Mouse (Mus musculus): Measurements from ENCODE around the gene Slc4a1. TPM values are rescaled to one million over a fixed set of nuclear protein-coding genes. Genes with fewer than 3 reads are reported as not detected.

Slc4a1 gene
- polyA plus RNA-seq, 1 experiment = not detected

- Histone ChIP-seq H3K27ac (ENCODE audit: insufficient read depth, low read length) (no peak overlapping the region), H3K4me3 (ENCODE audit: insufficient read depth, low read length) (no peak overlapping the region), H3K4me1 (ENCODE audit: control insufficient read depth, insufficient read depth, low read length) (no peaks in the 10 kb centered on the region)
- TF ChIP-seq POLR2A (IDR thresholded peaks at IDR 0.05; ENCODE audit: low read depth, low read length) = no peak
- TF ChIP-seq CTCF (IDR thresholded peaks at IDR 0.05; ENCODE audit: borderline replicate concordance, insufficient read depth, low read length) = no peak
Observed at GRCm38 (mm10) chr11:102333061-102333460, 32.9 kb downstream of the Slc4a1 start.

GRCm38 (mm10) chr11:102331806-102332205, 34.2 kb downstream of the Slc4a1 start:
- no peak overlapping the region for H3K27ac ChIP-seq (ENCODE audit: insufficient read depth, low read length)
- no peaks in the 10 kb centered on the region; the same call in 1 of the 2 replicates for H3K4me1 ChIP-seq (ENCODE audit: control insufficient read depth, insufficient read depth, low read length)
- no peak for TF ChIP-seq POLR2A (IDR thresholded peaks at IDR 0.05; ENCODE audit: low read depth, low read length)
- TF ChIP-seq CTCF (IDR thresholded peaks at IDR 0.05; ENCODE audit: borderline replicate concordance, insufficient read depth, low read length) = no peak
- no peak overlapping the region for H3K4me3 ChIP-seq (ENCODE audit: insufficient read depth, low read length)

- Histone ChIP-seq H3K4me3 (ENCODE audit: insufficient read depth, low read length) (no peak overlapping the region), H3K4me1 (ENCODE audit: control insufficient read depth, insufficient read depth, low read length) (no peaks in the 10 kb centered on the region; the same call in 1 of the 2 replicates), H3K27ac (ENCODE audit: insufficient read depth, low read length) (no peak overlapping the region)
- no peak for TF ChIP-seq CTCF (IDR thresholded peaks at IDR 0.05; ENCODE audit: borderline replicate concordance, insufficient read depth, low read length)
- TF ChIP-seq POLR2A (IDR thresholded peaks at IDR 0.05; ENCODE audit: low read depth, low read length) = no peak
Observed at GRCm38 (mm10) chr11:102330039-102330438, 36.0 kb downstream of the Slc4a1 start.

GRCm38 (mm10) chr11:102329518-102329917, 36.5 kb downstream of the Slc4a1 start:
- Histone ChIP-seq H3K4me1 (ENCODE audit: control insufficient read depth, insufficient read depth, low read length) (no peaks in the 10 kb centered on the region; the same call in 1 of the 2 replicates), H3K4me3 (ENCODE audit: insufficient read depth, low read length) (no peak overlapping the region), H3K27ac (ENCODE audit: insufficient read depth, low read length) (no peak overlapping the region)
- no peak for TF ChIP-seq POLR2A (IDR thresholded peaks at IDR 0.05; ENCODE audit: low read depth, low read length)

GRCm38 (mm10) chr11:102327839-102328238, 38.2 kb downstream of the Slc4a1 start:
- TF ChIP-seq POLR2A (IDR thresholded peaks at IDR 0.05; ENCODE audit: low read depth, low read length) (no peak), CTCF (IDR thresholded peaks at IDR 0.05; ENCODE audit: borderline replicate concordance, insufficient read depth, low read length) (no peak)
- Histone ChIP-seq H3K4me1 (ENCODE audit: control insufficient read depth, insufficient read depth, low read length) (no peaks in the 10 kb centered on the region; the same call in 1 of the 2 replicates), H3K27ac (ENCODE audit: insufficient read depth, low read length) (no peak overlapping the region), H3K4me3 (ENCODE audit: insufficient read depth, low read length) (no peak overlapping the region)

- no peak overlapping the region for H3K27ac ChIP-seq (ENCODE audit: insufficient read depth, low read length)
- H3K4me3 ChIP-seq (ENCODE audit: insufficient read depth, low read length) = no peak overlapping the region
- no peak for TF ChIP-seq CTCF (IDR thresholded peaks at IDR 0.05; ENCODE audit: borderline replicate concordance, insufficient read depth, low read length)
- no peak for TF ChIP-seq POLR2A (IDR thresholded peaks at IDR 0.05; ENCODE audit: low read depth, low read length)
- no peaks in the 10 kb centered on the region; the same call in 1 of the 2 replicates for H3K4me1 ChIP-seq (ENCODE audit: control insufficient read depth, insufficient read depth, low read length)
Observed at GRCm38 (mm10) chr11:102327250-102327649, 38.8 kb downstream of the Slc4a1 start.

- H3K4me3 ChIP-seq (ENCODE audit: insufficient read depth, low read length) = no peak overlapping the region
- TF ChIP-seq CTCF (IDR thresholded peaks at IDR 0.05; ENCODE audit: borderline replicate concordance, insufficient read depth, low read length) (no peak), POLR2A (IDR thresholded peaks at IDR 0.05; ENCODE audit: low read depth, low read length) (no peak)
- H3K4me1 ChIP-seq (ENCODE audit: control insufficient read depth, insufficient read depth, low read length) = no peaks in the 10 kb centered on the region; the same call in 1 of the 2 replicates
- no peak overlapping the region for H3K27ac ChIP-seq (ENCODE audit: insufficient read depth, low read length)
Observed at GRCm38 (mm10) chr11:102323516-102323915, 42.5 kb downstream of the Slc4a1 start.

- H3K4me3 ChIP-seq (ENCODE audit: insufficient read depth, low read length) = no peak overlapping the region
- no peaks in the 10 kb centered on the region for H3K4me1 ChIP-seq (ENCODE audit: control insufficient read depth, insufficient read depth, low read length)
- no peak overlapping the region for H3K27ac ChIP-seq (ENCODE audit: insufficient read depth, low read length)
- TF ChIP-seq CTCF (IDR thresholded peaks at IDR 0.05; ENCODE audit: borderline replicate concordance, insufficient read depth, low read length) = no peak
- no peak for TF ChIP-seq POLR2A (IDR thresholded peaks at IDR 0.05; ENCODE audit: low read depth, low read length)
Observed at GRCm38 (mm10) chr11:102321931-102322330, 44.1 kb downstream of the Slc4a1 start.

GRCm38 (mm10) chr11:102320686-102321005, 45.4 kb downstream of the Slc4a1 start:
- peak overlapping the region; percentile 83 for H3K27ac ChIP-seq (ENCODE audit: insufficient read depth, low read length)
- TF ChIP-seq CTCF (IDR thresholded peaks at IDR 0.05; ENCODE audit: borderline replicate concordance, insufficient read depth, low read length) = no peak
- peak; percentile 64 for TF ChIP-seq POLR2A (IDR thresholded peaks at IDR 0.05; ENCODE audit: low read depth, low read length)
- peaks cover 3% of the 10 kb centered on the region; the same call in 1 of the 2 replicates for H3K4me1 ChIP-seq (ENCODE audit: control insufficient read depth, insufficient read depth, low read length)
- H3K4me3 ChIP-seq (ENCODE audit: insufficient read depth, low read length) = peak overlapping the region; percentile 18; the same call in 1 of the 2 replicates

- TF ChIP-seq POLR2A (IDR thresholded peaks at IDR 0.05; ENCODE audit: low read depth, low read length) (peak; percentile 93), CTCF (IDR thresholded peaks at IDR 0.05; ENCODE audit: borderline replicate concordance, insufficient read depth, low read length) (no peak)
- Histone ChIP-seq H3K4me3 (ENCODE audit: insufficient read depth, low read length) (peak overlapping the region; percentile 98), H3K4me1 (ENCODE audit: control insufficient read depth, insufficient read depth, low read length) (peaks cover 8% of the 10 kb centered on the region), H3K27ac (ENCODE audit: insufficient read depth, low read length) (peak overlapping the region; percentile 83)
Observed at GRCm38 (mm10) chr11:102319941-102320685, 45.9 kb downstream of the Slc4a1 start.

Data from embryonic fibroblast, embryonic 13.5 days (primary cell).